Mouse (Mus musculus) lung, adult 18-20 months (tissue): ENCODE measurements at regions not wholly inside any gene's neighbourhood (a gene's known extent, or its start where the extent isn't known, plus 50 kb on each side); places are given as distances from the start of the nearest gene placed in this dataset.
"Not testable (repeated sequence)": the region's sequence is repeated elsewhere in the genome, so short reads cannot be mapped to it uniquely, and the experiment has no call there.

ENCODE experiments used
- DNase-seq, 2 experiments: peaks; one replicate each; pipeline ENCODE4 v3.0.0; 2022; ENCODE audit warnings: mixed read lengths in 2 of 2

DNA sequence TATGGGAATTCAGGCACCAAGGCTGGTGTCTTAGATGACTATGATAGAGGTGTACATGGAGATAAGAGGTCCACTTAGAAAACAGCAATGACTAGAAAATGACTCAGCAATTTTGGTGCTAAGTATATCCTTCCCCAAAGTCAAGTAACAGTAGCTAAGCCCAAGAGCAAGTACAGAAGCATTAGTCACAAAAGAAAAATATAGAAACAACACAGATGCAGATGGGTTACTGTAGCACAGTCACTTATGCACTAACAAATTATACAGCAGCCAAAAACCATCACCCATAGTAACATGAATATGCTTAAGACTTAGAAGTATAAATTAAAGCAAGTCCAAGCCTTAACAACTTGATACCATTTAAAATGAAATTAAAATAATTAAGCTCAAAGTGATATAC is 378.5 kb upstream of the Meis2 start:
- no peak for DNase-seq

- no peak for DNase-seq
Measured at GRCm38 (mm10) chr2:116440252-116440651, 374.6 kb upstream of the Meis2 start.

DNA sequence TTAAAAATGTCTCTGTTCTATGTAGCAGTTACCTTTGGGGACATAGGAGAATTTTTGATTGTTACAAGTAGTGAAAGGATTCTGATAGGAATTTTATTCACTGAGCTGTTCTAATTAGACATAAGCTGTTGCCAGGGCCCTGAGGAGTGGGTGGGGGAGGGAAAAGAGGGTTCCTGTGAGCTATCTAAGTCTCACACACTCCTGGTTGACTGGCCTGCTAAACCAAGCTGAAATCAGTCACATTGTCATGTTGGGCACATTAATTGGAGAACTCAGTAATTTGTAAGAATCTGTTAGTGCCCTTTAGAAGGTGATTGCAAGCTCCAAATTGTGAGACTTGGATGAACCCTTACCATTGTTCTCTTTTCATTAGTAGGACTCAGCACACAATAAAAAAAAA is 367.8 kb upstream of the Meis2 start:
- DNase-seq, result no peak

- no peak for DNase-seq
Measured at GRCm38 (mm10) chr2:116424131-116424530, 358.5 kb upstream of the Meis2 start.

DNA sequence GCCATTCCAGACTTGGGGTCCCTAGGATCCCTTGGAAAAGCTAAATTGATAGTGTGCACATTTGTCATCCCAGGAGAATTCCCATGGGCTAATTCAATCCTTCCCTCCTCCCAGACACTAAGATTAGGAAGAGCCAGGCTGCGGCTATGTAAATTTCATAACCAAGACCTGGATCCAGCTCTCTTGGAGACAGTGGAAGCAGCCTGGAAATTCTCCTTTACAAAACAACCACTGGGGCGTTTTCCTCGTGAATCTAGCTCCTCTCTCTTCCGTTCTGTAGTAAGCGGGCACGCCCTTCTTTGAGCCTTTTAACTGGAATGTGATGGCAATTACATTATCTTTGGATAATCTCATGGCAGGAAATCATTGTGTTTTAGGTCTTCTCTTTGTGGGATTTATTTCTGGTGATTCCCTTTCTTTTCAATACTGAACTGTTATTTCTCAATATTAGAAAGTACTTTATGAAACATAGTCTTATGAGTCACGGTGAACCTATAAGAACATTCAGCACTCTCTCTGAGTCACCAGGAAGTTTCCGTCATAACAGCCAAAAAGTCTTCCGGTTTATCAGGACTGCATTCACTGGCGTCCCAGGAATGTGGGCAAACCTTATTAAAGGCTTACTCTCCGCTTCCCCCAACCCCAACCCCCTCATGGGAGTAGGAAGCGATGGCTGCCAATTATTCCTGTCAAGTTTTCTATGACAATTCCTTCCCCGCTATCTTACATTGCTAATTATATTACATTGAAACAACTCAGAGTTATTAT is 352.0 kb upstream of the Meis2 start:
- DNase-seq, result peak in 1 of 2 experiments; percentile 1

GRCm38 (mm10) chr2:116415742-116416141 is 350.1 kb upstream of the Meis2 start:
- no peak for DNase-seq

GRCm38 (mm10) chr2:116402113-116402512 is 336.5 kb upstream of the Meis2 start:
- DNase-seq, result no peak

GRCm38 (mm10) chr2:116399966-116400365 is 334.3 kb upstream of the Meis2 start:
- no peak for DNase-seq

DNA sequence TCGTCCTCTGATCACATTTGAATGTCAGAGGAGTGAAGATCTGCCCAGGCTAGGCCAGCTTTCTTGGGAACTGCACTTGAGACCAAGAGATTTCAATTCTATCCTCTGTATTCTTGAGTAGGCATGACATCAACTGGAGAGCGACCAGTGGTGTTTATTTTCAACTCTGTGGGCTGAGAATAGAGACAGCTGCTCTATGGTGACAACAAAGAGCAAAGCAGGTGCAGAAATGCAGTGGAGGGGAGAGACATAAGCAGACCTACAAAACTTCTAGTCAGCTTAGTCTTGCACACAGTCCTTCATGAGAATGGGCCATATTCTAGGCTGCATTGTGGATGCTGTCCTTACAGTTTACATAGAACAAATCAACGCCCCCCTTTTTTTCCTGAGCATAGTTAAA is 303.2 kb upstream of the Meis2 start:
- no peak for DNase-seq

DNA sequence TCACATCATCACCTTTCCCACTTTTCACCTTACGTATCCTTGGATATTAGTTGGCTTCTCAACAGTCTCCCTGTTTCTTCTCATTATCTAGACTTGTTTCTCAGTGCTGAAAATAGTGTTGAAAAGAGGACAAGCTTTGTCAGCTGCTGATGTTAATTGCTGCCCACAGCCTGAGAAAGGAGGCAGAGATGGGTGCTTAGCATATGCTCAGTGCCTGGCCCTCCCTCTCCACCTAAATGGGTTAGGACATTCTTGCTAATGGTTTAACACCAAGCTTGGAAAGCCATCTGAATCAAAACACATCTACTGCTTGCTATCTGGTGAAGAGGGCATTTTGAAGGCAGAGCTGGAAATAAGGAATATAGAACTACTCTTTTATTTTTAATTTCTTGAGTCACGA is 298.5 kb upstream of the Meis2 start:
- no peak for DNase-seq

GRCm38 (mm10) chr2:116358145-116358544 is 292.5 kb upstream of the Meis2 start:
- no peak for DNase-seq

DNA sequence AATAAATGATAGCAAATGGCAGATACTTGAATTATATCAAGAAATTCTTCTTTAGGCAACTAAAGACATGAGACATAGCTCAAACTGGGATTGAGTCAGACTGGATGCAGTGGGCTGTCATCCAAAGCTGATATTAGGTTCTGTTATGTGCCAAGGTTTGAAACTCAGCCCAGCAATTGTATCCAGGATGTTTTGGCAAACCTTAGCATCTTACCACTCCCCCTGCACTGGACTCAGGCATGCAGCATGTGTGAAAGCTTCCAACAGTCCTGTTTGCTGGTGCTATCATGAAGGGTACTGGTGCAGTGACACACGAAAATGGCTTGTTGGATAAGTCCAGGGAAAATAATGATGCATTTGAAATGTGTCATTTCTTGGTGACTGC is 282.9 kb upstream of the Meis2 start:
- no peak for DNase-seq

GRCm38 (mm10) chr2:116347827-116348529 is 282.3 kb upstream of the Meis2 start:
- DNase-seq, result no peak

DNA sequence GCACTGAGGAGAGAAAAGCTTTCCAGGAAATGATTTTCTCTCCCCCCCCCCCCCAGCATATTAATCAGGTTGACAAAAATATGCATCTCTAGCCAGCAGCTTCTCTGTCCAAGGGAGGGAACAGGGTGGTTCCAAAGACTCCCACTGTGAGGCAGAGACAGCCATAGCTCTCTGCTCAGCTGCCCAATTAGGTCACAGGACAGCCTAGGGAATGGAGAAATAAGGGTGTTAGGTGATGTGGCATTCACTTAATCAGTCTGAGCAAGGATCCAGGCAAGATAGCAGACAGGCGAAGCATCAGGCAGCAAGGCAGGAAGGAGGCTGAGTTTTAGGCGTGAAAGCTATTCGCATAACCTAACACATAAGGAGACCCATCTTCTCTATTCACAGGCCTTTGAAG is 266.2 kb upstream of the Meis2 start:
- DNase-seq, result no peak

- DNase-seq, result no peak
Measured at GRCm38 (mm10) chr2:116322039-116322770, 256.6 kb upstream of the Meis2 start.

- no peak for DNase-seq
Measured at GRCm38 (mm10) chr2:116299551-116299950, 233.9 kb upstream of the Meis2 start.

DNA sequence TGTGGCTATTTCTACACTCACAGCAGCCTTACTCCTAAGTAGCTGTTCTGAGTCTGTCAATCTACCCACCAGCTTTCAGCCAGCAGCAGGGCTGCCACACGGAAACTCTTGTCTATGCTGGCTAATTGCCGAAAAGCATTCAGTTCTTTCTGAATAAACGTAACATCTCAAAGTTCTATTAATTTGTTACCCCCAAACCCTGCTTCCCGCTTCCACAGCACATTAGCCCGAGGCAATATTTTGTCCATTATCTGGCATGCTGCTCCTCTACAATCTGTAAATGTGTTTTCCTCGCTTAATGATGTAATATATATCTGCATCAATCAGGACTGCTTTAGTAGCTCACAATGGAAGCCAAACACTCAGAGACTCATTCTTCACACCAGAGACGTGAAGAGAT is 224.2 kb upstream of the Meis2 start:
- no peak for DNase-seq

- DNase-seq, result not testable (repeated sequence)
Measured at GRCm38 (mm10) chr2:116243191-116243590, 177.6 kb upstream of the Meis2 start.

- no peak for DNase-seq
Measured at GRCm38 (mm10) chr2:116236731-116237130, 171.1 kb upstream of the Meis2 start.

DNA sequence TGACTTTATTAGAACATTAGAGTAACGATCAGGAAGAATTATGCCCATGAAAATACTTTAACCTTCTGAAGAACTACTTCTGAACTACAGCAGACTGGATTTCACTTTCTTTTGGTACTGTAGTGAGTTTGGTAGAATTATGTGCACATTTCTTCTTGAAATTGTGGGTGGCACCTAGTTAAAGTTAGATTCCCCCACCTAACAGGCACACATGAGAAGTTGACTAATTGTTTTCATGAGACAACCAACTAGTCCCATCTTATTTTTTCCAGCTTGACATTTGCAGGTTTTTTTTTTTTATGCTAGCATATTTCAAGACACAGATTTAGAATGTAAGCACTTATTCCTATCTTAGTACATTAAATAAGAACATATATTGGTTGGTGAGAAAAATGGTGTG is 167.2 kb upstream of the Meis2 start:
- DNase-seq, result no peak

DNA sequence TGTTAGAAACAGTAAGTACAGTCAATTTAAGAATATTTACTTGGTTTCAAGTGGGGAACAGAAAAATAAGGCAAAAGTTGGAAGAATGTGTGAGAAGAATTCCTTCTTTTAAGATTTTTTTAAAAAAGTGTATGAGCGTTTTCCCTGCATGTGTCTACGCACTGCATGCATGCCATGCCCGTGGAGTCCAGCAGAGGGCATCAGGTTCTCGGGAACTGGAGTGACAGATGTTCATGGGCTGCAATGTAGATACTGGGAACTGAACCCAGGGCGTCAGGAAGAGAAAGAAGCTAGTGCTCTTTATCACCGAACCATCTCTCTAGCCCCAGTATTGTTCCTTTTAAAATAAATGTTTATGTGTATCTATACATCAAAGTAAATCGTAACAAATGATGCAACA is 150.8 kb upstream of the Meis2 start:
- peak in 1 of 2 experiments; percentile 2 for DNase-seq

DNA sequence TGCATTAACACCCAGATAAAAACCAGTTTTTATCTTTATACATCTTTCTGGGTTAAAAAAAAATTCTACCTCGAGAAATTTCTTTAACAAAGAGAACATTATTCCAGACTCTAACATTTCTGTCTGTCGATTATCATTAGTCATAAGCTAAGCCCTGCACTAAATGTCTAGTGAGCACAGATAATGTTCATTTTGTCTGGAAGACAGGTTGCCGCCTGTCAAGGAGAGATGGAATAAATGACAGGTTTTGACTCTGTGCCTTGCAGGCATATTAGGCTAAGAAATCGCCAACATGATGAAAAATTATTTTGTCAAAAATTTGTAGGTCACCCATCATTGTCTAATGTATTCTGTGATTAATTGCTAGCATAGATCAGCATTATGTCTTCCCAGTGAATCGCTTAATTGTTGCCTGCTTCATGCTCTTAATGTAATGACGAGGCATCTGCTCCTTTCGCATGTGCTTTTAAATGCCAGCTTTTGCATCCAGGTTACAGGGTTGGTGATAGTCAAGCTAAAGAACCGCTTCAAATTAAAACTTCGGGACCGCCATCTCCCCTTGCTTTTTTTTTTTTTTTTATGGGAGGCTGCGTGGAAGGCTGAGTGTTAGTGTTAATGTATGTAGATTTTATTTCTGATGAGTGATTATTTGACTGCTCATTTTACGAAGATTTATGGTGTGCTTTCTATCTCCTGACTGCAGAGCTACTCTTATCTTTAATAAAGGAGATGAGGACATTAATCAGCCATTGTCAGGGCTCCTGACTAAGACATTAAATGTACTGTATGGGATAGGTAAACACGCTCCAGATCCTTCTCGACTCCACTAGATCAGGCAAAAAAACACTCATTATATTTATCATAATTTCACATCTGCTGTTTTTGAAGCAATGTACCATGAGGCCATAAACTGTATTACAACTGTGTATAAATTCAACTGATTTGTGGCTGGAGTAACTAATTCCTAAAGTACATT is 135.9 kb upstream of the Meis2 start:
- DNase-seq, result no peak

DNA sequence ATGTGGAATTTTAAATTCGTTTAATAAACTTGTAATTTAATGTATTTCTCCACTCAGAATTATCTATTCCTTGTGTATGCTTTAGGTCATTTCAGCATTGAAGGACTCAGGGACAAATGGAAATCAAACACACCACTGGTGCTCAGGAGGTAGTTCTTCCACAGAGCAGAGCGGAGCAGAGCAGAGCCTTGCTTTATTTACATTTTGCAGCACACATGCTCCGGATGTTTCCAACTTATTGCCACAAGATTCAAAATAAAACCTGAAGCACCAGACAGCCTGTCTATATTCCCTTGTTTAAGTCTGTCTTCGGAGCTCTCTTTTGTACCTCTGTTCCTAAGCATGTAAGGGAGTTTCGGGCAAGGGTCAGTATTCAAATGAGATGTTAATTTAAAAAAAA is 135.2 kb upstream of the Meis2 start:
- DNase-seq, result no peak
